Mouse (Mus musculus) myocyte (in vitro differentiated cells): Measurements from ENCODE around the gene Sun2. TPM values are rescaled to one million over a fixed set of nuclear protein-coding genes. Genes with fewer than 3 reads are reported as not detected.

ENCODE experiments used
- H3K27me3 ChIP-seq: one replicate; pipeline ENCODE4 v1.6.1; 2011; ENCODE audit not compliant: control insufficient read depth, insufficient read depth, insufficient read length
- H3K36me3 ChIP-seq: one replicate; pipeline ENCODE4 v1.6.1; 2011; ENCODE audit not compliant: control insufficient read depth, insufficient read depth
- H3K4me2 ChIP-seq: one replicate; pipeline ENCODE4 v1.6.1; 2011; ENCODE audit warnings: low read depth, control low read depth
- H3K4me3 ChIP-seq: one replicate; pipeline ENCODE4 v1.5.1; 2011; ENCODE audit warnings: mild to moderate bottlenecking, control low read depth, moderate library complexity
- H3K79me2 ChIP-seq: one replicate; pipeline ENCODE4 v1.6.1; 2011; ENCODE audit not compliant: control insufficient read depth, insufficient read depth
- H3ac ChIP-seq: one replicate; pipeline ENCODE4 v1.6.1; 2011; ENCODE audit not compliant: control insufficient read depth, insufficient read length
- CEBPB ChIP-seq: IDR thresholded peaks from 2 replicates; pipeline ENCODE4 v1.6.1; 2011; ENCODE audit warnings: mild to moderate bottlenecking, moderate library complexity; ENCODE audit not compliant: poor library complexity, insufficient read depth, severe bottlenecking
- E2F4 ChIP-seq: IDR thresholded peaks from one replicate; pipeline ENCODE4 v1.6.1; 2011; ENCODE audit warnings: mild to moderate bottlenecking, control low read depth, moderate library complexity; ENCODE audit not compliant: insufficient read depth
- MAX ChIP-seq: IDR thresholded peaks from one replicate; pipeline ENCODE4 v1.6.1; 2011; ENCODE audit warnings: low read depth, mild to moderate bottlenecking, control low read depth
- MYOD1 ChIP-seq, 3 experiments: IDR thresholded peaks; one replicate each; pipeline ENCODE4 v1.6.1; 2011; ENCODE audit warnings: control low read depth in 2 of 3, low read depth in 2 of 3, mild to moderate bottlenecking in 2 of 3, moderate library complexity in 1 of 3; ENCODE audit not compliant: insufficient read length in 2 of 3, control insufficient read depth in 1 of 3
- MYOG ChIP-seq, 3 experiments: IDR thresholded peaks; one replicate each; pipeline ENCODE4 v1.6.1; 2011; ENCODE audit warnings: control low read depth in 2 of 3, low read depth in 2 of 3, mild to moderate bottlenecking in 2 of 3; ENCODE audit not compliant: insufficient read length in 2 of 3, control insufficient read depth in 1 of 3, insufficient read depth in 1 of 3
- POLR2A ChIP-seq: IDR thresholded peaks from one replicate; pipeline ENCODE4 v1.6.1; 2011; ENCODE audit warnings: low read depth, mild to moderate bottlenecking, control low read depth, moderate library complexity; ENCODE audit not compliant: insufficient read length
- POLR2AphosphoS2 ChIP-seq: IDR thresholded peaks from one replicate; pipeline ENCODE4 v1.6.1; 2011; ENCODE audit warnings: low read depth, control low read depth; ENCODE audit not compliant: insufficient read length
- REST ChIP-seq: IDR thresholded peaks from one replicate; pipeline ENCODE4 v1.6.1; 2011; ENCODE audit warnings: mild to moderate bottlenecking, control low read depth, moderate library complexity; ENCODE audit not compliant: insufficient read depth, insufficient read length
- SRF ChIP-seq: IDR thresholded peaks from one replicate; pipeline ENCODE4 v1.6.1; 2011; ENCODE audit warnings: low read depth; ENCODE audit not compliant: control insufficient read depth, insufficient read length
- TCF12 ChIP-seq: IDR thresholded peaks from one replicate; pipeline ENCODE4 v1.6.1; 2011; ENCODE audit warnings: mild to moderate bottlenecking, control low read depth; ENCODE audit not compliant: poor library complexity, insufficient read depth, severe bottlenecking
- TCF3 ChIP-seq: IDR thresholded peaks from one replicate; pipeline ENCODE4 v1.6.1; 2011; ENCODE audit warnings: low read depth, control low read depth; ENCODE audit not compliant: insufficient read length
- USF1 ChIP-seq: IDR thresholded peaks from one replicate; pipeline ENCODE4 v1.6.1; 2011; ENCODE audit warnings: low read depth, mild to moderate bottlenecking, control low read depth, moderate library complexity
- polyA plus RNA-seq: library from polyadenylated mRNA; unstranded; fragments of >200 nt; fragmentation: generic; extraction: Trizol; gene quantifications from one replicate; pipeline ENCODE4 v1.2.1, GENCODE M21; 2012; ENCODE audit warnings: missing spikeins

Gene Sun2
- polyA plus RNA-seq, 1 experiment = 78.0 TPM

- Histone ChIP-seq H3K4me2 (no peak overlapping the region), H3K36me3 (peaks cover 46% of the 10 kb centered on the region), H3K27me3 (no peaks in the 10 kb centered on the region), H3K79me2 (no peaks in the 10 kb centered on the region), H3K4me3 (no peak overlapping the region), H3ac (no peak overlapping the region)
- TF ChIP-seq E2F4 (no peak), REST (no peak), POLR2AphosphoS2 (no peak), MYOG (IDR thresholded peaks at IDR 0.05; ENCODE audit: control insufficient read depth in 1 of 3, insufficient read depth in 1 of 3, insufficient read length in 2 of 3, low read depth in 2 of 3) (no peak), MAX (no peak), TCF12 (no peak), TCF3 (no peak), CEBPB (no peak), SRF (no peak), POLR2A (no peak), MYOD1 (IDR thresholded peaks at IDR 0.05; ENCODE audit: control insufficient read depth in 1 of 3, insufficient read length in 2 of 3, low read depth in 2 of 3) (no peak), USF1 (no peak)
Measured at GRCm38 (mm10) chr15:79715646-79716045, 26.7 kb downstream of the Sun2 start.

GRCm38 (mm10) chr15:79708229-79708822 lies 34.0 kb downstream of the Sun2 start:
- no peak for TF ChIP-seq POLR2AphosphoS2
- no peak for TF ChIP-seq E2F4
- no peak for TF ChIP-seq USF1
- TF ChIP-seq MYOD1 (IDR thresholded peaks at IDR 0.05; ENCODE audit: control insufficient read depth in 1 of 3, insufficient read length in 2 of 3, low read depth in 2 of 3) = no peak
- Histone ChIP-seq H3K4me3 (no peak overlapping the region), H3K36me3 (peaks cover 35% of the 10 kb centered on the region), H3K79me2 (no peaks in the 10 kb centered on the region), H3K4me2 (no peak overlapping the region), H3ac (no peak overlapping the region), H3K27me3 (no peaks in the 10 kb centered on the region)

- peaks cover 35% of the 10 kb centered on the region for H3K36me3 ChIP-seq
Measured at GRCm38 (mm10) chr15:79706603-79707214, 35.6 kb downstream of the Sun2 start.

GRCm38 (mm10) chr15:79697558-79698187 lies 44.7 kb downstream of the Sun2 start:
- TF ChIP-seq POLR2A (no peak), MAX (no peak), TCF12 (no peak), MYOG (IDR thresholded peaks at IDR 0.05; ENCODE audit: control insufficient read depth in 1 of 3, insufficient read depth in 1 of 3, insufficient read length in 2 of 3, low read depth in 2 of 3) (peak in 1 of 3 experiments; percentile 27), E2F4 (no peak), CEBPB (no peak), TCF3 (no peak)
- Histone ChIP-seq H3K4me2 (no peak overlapping the region), H3K4me3 (no peak overlapping the region), H3K27me3 (no peaks in the 10 kb centered on the region), H3ac (no peak overlapping the region), H3K79me2 (peaks cover 55% of the 10 kb centered on the region), H3K36me3 (peaks cover 11% of the 10 kb centered on the region)

More at GRCm38 (mm10) chr15:79706603-79707214, 35.6 kb downstream of the Sun2 start:
- H3K79me2 ChIP-seq = no peaks in the 10 kb centered on the region
- H3K4me3 ChIP-seq = no peak overlapping the region
- no peak overlapping the region for H3K4me2 ChIP-seq
- H3K27me3 ChIP-seq = no peaks in the 10 kb centered on the region
- no peak overlapping the region for H3ac ChIP-seq
- TF ChIP-seq MYOG (IDR thresholded peaks at IDR 0.05; ENCODE audit: control insufficient read depth in 1 of 3, insufficient read depth in 1 of 3, insufficient read length in 2 of 3, low read depth in 2 of 3) (no peak), POLR2A (no peak), USF1 (no peak), MYOD1 (IDR thresholded peaks at IDR 0.05; ENCODE audit: control insufficient read depth in 1 of 3, insufficient read length in 2 of 3, low read depth in 2 of 3) (no peak), E2F4 (no peak), CEBPB (no peak), REST (no peak), SRF (no peak), TCF12 (no peak), MAX (no peak), POLR2AphosphoS2 (no peak), TCF3 (no peak)
